Mouse (Mus musculus) layer of hippocampus, postnatal 10 days (tissue): ENCODE measurements around the gene Ltbp1. TPM values are rescaled to one million over a fixed set of nuclear protein-coding genes. Genes with fewer than 3 reads are reported as not detected.

ENCODE experiments used
- DNase-seq, 2 experiments: peaks; one replicate each; pipeline ENCODE4 v3.0.0; 2021; ENCODE audit warnings: low spot score in 2 of 2
- total RNA-seq, 2 experiments: library from RNA; stranded (reverse); gene quantifications; 2 replicates each; pipeline ENCODE4 v1.2.3; 2021

The Ltbp1 gene
- total RNA-seq, 2 experiments from 2014 or later = 6.3 to 8.7 TPM

DNA sequence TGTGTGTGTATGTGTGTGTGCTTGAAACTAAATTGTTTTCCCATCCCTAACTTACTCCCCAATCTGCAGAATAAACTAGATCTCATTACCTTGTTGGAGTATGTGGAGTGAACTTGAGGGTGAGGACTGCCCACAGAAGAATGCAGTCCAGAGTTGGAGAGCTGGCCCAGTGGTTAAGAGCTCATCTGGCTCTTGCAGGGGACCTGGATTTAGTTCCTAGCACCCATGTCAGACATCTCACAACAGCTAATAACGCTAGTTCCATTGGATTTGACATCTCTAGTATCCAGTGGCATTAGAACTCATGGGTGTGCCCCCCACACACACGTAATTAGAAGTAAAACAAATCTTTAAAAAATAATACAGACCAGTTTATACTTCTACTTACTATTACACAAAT lies 428.8 kb downstream of the Ltbp1 start:
- DNase-seq = no peak

DNA sequence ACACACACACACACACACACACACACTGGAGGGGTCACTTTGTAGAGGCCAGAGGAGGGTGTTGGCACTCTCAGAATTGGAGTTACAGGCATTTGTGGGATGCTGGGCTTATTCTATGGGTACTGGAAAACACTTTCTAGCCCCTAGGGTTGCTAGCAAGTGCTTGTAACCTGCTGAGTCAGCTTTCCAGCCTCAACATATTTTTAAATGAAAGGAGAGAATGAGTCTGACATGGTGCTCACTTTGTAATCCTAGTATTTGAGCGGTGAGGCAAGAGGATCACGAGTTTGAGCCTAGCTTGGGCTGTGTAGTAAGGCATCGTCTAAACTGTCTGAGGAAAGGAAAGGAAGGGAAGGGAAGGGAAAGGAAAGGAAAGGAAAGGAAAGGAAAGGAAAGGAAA lies 429.5 kb downstream of the Ltbp1 start:
- no peak for DNase-seq

DNA sequence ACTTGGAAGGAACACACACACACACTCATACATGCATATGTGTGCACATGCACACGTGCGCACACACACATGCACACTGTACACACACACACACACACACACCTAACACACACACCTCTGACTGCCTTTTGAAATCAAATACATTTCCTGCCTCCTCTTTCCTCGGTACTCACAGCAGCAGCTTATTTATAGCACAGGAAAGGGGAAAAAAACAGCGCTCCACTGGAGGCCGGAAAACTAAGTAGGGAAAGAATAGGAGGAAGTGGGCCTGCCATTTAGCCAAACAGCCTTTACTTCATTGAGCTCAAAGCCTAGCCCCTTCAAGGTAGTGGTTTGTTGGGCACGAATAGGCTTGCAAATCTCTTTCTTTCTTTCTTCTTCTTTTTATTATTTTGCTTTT lies 430.2 kb downstream of the Ltbp1 start, which contains the start of gene Rasgrp3:
Gene Rasgrp3 (plus strand): TSS at position 298 of the 400 bp plus-strand sequence.
- no peak for DNase-seq

DNA sequence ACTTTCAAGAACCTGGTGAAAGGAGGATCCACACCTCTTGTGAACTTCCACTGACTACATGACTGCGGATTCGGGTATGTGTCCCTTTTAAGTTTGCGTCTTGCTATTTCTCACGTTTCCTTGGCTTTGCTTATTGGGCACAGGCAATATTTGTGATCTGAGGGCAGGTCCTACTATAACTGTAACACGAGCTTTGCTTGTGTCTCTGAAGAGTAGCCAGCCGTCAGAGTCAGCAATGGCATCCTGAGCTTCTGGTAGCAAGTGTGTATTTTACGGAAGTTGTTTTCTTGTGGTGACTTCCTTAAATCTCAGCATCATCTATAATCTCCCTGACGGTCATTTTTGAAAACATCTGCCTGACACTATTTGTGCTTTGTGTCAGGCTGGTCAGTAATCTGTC lies 430.7 kb downstream of the Ltbp1 start:
- no peak for DNase-seq

DNA sequence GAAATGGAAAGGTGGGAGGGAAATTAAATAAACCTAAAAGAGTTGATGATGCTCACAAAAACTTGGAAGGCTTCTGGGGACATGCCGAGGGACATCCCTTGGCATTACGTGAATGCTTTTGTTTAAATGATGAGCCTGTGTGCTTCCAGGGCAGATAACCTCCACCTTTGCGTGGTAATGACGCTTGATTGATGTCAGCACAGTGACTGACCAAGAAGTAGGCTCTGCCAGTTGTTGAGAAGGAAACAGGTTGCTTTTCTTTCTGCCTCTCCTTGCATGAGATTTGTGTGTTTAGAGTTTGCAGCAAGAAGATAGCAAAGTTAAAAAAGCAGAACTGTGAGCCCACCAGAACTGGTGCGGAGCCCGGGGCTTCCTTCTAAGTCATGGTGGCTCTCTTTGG lies 431.5 kb downstream of the Ltbp1 start:
- DNase-seq = no peak

DNA sequence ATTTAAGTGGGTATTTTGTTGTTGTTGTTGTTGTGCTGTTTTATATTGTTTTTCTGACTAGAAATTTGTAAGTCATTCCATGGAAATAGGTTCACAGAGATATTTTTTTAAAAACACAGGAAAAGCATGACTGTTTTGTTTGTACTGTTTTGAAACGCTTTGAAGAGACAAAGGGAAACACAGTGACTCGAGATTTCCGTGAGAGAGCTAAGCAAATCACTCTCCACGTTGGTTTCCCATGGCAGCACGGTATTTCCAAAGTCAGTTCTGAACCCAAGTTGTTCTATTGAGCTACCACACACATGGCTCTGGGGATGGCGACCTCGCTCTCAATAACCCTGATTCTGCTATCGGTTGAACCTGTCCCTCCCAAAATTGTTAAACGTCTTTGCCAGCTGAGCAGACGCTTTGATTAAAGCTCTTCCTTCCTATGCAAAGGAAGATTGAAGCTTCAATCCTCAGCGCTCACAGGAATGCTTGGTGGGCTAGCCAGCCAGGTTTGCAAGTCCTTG lies 431.9 kb downstream of the Ltbp1 start:
- no peak for DNase-seq

DNA sequence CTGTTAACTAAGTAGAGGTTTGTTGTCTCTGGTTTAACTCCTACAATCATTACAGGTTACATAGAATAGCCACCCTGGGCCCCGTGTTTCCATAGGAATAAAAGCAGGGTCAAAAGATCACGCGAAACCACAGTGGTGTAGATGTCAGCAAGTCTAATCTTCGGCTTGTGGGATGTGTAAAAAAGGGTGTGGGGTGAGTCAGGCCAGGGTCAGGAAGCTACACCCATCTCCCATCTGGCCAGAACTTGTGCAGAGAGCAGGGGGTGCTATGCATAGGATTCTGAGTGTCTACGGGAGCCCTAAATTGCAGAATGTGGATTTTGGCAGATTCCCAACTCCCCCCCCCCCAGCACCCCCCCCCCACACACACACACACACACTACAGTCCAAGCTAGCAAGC lies 432.8 kb downstream of the Ltbp1 start:
- DNase-seq = no peak

DNA sequence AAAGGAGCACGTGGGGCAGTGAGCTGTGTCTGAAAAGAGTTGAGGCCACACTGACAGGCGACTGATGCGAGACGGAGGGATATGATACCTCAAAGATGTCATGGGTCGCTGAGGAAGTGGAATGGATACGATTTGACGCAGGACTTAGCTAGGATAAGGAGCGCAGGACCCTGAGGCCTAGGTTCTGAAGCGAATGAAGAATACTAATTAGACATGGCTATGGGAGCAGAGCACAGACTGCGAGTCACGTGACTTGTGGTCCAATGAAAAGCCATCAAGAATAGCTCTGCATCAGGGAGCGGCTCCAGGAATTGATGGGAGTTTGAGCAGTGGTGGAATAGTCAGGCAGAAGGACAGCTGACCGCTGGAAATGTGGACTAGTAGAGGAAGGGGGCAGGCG lies 433.7 kb downstream of the Ltbp1 start:
- no peak for DNase-seq

DNA sequence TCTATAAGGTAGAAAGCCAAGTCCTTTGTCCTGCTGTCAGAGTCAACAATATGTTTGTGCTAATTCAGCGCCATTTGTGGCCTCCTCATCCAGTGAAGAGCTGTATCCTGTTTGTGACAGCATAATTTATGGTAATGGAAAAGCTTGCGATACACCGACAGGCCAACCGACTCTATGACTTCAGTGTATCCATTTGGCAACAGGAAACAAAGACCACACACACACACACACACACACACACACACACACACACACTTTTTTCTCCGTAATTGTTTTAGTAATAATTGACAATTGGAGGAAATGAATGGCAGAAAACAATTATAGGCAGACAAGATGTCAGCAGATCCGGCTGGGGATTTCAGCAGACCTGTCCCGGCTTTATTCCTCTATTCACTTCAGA lies 435.3 kb downstream of the Ltbp1 start:
- no peak for DNase-seq

DNA sequence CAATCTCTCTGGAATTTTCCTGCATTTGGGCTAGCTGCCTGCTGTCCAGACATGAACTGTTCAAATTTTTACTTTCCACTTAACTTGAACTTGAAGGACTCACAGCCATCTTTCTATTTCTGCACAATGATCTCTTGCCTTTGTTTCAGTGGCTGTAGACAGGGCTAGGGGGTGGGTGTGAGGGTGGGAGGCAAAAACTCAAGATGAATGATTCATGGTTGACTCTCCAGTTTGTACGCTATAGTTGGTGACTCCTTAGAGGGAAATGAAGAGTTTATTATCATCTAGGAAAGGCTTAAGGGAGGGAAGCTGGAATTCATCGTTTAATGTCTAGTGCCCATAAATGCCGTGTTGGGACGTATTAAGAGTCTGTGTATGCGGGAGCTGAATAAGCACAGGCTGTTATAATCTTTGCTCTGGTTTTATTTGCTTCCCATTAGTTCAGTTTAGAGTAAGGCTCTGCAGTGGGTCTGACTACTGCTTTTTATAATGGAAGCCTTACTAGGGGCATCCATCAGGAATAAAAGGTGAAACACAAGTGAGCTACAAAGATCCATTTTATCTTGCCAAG lies 436.0 kb downstream of the Ltbp1 start:
- DNase-seq = no peak
